13 mouse cellular contexts compared by ENCODE assay signal in genomic region chr6:32388276-32388675, GRCm38 (mm10).
DNase-seq lines count a peak whose midpoint lies in the region; ATAC-seq lines count a peak whose summit lies in the region.
"Had no signal": no experiment of that assay in that cellular context is flagged by ENCODE, and none has a peak within 500 bp of the region (broad histone marks: within the 10 kb centered on the region; RNA-seq: fewer than 3 reads in every experiment).

No protein-coding gene starts in this region.

- peak; percentile 30 for DNase-seq in adrenal gland, adult 2 months
- DNase-seq in adrenal gland, adult 18-20 months (ENCODE audit: low spot score in 2 of 2), result no peak
- DNase-seq in MN1 (ENCODE audit: low spot score), result peak; percentile 87
- no peak for DNase-seq in heart, embryonic 10.5 days (ENCODE audit: low spot score)
- peak; percentile 69 for DNase-seq in kidney, postnatal 10 days
- no peak for DNase-seq in midbrain, embryonic 14.5 days
- DNase-seq in lung, postnatal 36 days, result no peak
- DNase-seq: cerebellum, adult 11 months had no signal

- H3K9me3 ChIP-seq in heart, embryonic 10.5 days, result no peaks in the 10 kb centered on the region
- no peaks in the 10 kb centered on the region for H3K9me3 ChIP-seq in forebrain, embryonic 15.5 days
- no peaks in the 10 kb centered on the region for H3K9me3 ChIP-seq in midbrain, embryonic 14.5 days (ENCODE audit: control insufficient read depth, low read length)
- H3K9me3 ChIP-seq: embryonic facial prominence, embryonic 10.5 days; forebrain, embryonic 12.5 days had no signal

- no peaks in the 10 kb centered on the region for H3K27me3 ChIP-seq in heart, embryonic 10.5 days (ENCODE audit: insufficient read depth, poor library complexity, severe bottlenecking)
- no peaks in the 10 kb centered on the region for H3K27me3 ChIP-seq in forebrain, embryonic 15.5 days
- H3K27me3 ChIP-seq in midbrain, embryonic 14.5 days (ENCODE audit: control insufficient read depth, insufficient read depth, low read length), result no peaks in the 10 kb centered on the region
- H3K27me3 ChIP-seq: forebrain, embryonic 12.5 days had no signal

- no peak for ATAC-seq in forebrain, embryonic 15.5 days (replicated peaks)
- no peak for ATAC-seq in midbrain, embryonic 14.5 days (ENCODE audit: low FRiP score, low TSS enrichment)

- H3K4me2 ChIP-seq in forebrain, embryonic 15.5 days (replicated peaks), result no peak overlapping the region
- no peak overlapping the region for H3K4me2 ChIP-seq in midbrain, embryonic 14.5 days (ENCODE audit: low read length)
- H3K4me2 ChIP-seq: forebrain, embryonic 12.5 days; hindbrain, embryonic 14.5 days had no signal

- no peaks in the 10 kb centered on the region for H3K36me3 ChIP-seq in heart, embryonic 10.5 days
- no peaks in the 10 kb centered on the region for H3K36me3 ChIP-seq in forebrain, embryonic 15.5 days
- H3K36me3 ChIP-seq in midbrain, embryonic 14.5 days (ENCODE audit: control insufficient read depth, insufficient read depth, low read length), result no peaks in the 10 kb centered on the region
- H3K36me3 ChIP-seq: embryonic facial prominence, embryonic 10.5 days; forebrain, embryonic 12.5 days had no signal

- no peak overlapping the region for H3K4me3 ChIP-seq in heart, embryonic 10.5 days
- no peak overlapping the region for H3K4me3 ChIP-seq in forebrain, embryonic 15.5 days
- no peak overlapping the region for H3K4me3 ChIP-seq in midbrain, embryonic 14.5 days (replicated peaks; ENCODE audit: low read depth, low read length)
- H3K4me3 ChIP-seq: embryonic facial prominence, embryonic 10.5 days; forebrain, embryonic 12.5 days had no signal

- H3K27ac ChIP-seq in heart, embryonic 10.5 days, result peak overlapping the region; percentile 42; the same call in 1 of the 2 replicates
- no peak overlapping the region for H3K27ac ChIP-seq in forebrain, embryonic 15.5 days (replicated peaks)
- H3K27ac ChIP-seq in midbrain, embryonic 14.5 days (replicated peaks; ENCODE audit: low read depth, low read length), result no peak overlapping the region
- H3K27ac ChIP-seq: embryonic facial prominence, embryonic 10.5 days; forebrain, embryonic 12.5 days; hindbrain, embryonic 14.5 days; liver, embryonic 14.5 days had no signal

- H3K9ac ChIP-seq in forebrain, embryonic 15.5 days (replicated peaks), result no peak overlapping the region
- H3K9ac ChIP-seq in midbrain, embryonic 14.5 days (replicated peaks; ENCODE audit: low read length), result no peak overlapping the region
- H3K9ac ChIP-seq: forebrain, embryonic 12.5 days; hindbrain, embryonic 14.5 days; liver, embryonic 14.5 days had no signal

- peaks cover 35% of the 10 kb centered on the region for H3K4me1 ChIP-seq in heart, embryonic 10.5 days
- H3K4me1 ChIP-seq in forebrain, embryonic 15.5 days, result peaks cover 14% of the 10 kb centered on the region
- H3K4me1 ChIP-seq in midbrain, embryonic 14.5 days (ENCODE audit: control insufficient read depth, insufficient read depth, low read length), result peaks cover 14% of the 10 kb centered on the region; the same call in 1 of the 2 replicates

- WGBS in heart, embryonic 10.5 days, result 24% methylated on average over 1 of the region's 1 CpGs
- WGBS in forebrain, embryonic 15.5 days, result 57% methylated on average over 1 of the region's 1 CpGs
- WGBS in midbrain, embryonic 14.5 days, result 64% methylated on average over 1 of the region's 1 CpGs

Comparison
In these comparisons a context has a peak if more than half of its experiments do, and no peak if none do; other contexts are left out.
1. DNase-seq: peak in adrenal gland, adult 2 months (single experiment), MN1 (single experiment) and kidney, postnatal 10 days (single experiment); none in adrenal gland, adult 18-20 months (0 of 2), heart, embryonic 10.5 days (single experiment), midbrain, embryonic 14.5 days (single experiment) and lung, postnatal 36 days (single experiment).